Comparison of ENCODE assay signal across 8 mouse cellular contexts in genomic region chr5:32459882-32460751, GRCm38 (mm10). TPM values are rescaled to one million over a fixed set of nuclear protein-coding genes. Genes with fewer than 3 reads are reported as not detected.
A peak's percentile ranks its signal among the peaks of the same experiment; 100 is the strongest.
DNase-seq lines count a peak whose midpoint lies in the region; ATAC-seq and TF ChIP-seq lines count a peak whose summit lies in the region.

No protein-coding gene starts in this region.

- peak; percentile 69 for TF ChIP-seq CTCF in midbrain, postnatal 0 days (IDR thresholded peaks at IDR 0.05)

- H3K27me3 ChIP-seq in hindbrain, embryonic 12.5 days, result no peaks in the 10 kb centered on the region
- no peaks in the 10 kb centered on the region for H3K27me3 ChIP-seq in limb, embryonic 15.5 days
- H3K27me3 ChIP-seq in midbrain, postnatal 0 days (ENCODE audit: insufficient read depth, low read length), result no peaks in the 10 kb centered on the region

- H3K9me3 ChIP-seq in hindbrain, embryonic 12.5 days (replicated peaks), result no peaks in the 10 kb centered on the region
- no peaks in the 10 kb centered on the region for H3K9me3 ChIP-seq in limb, embryonic 15.5 days
- no peaks in the 10 kb centered on the region for H3K9me3 ChIP-seq in midbrain, postnatal 0 days (ENCODE audit: low read length)

- peak overlapping the region; percentile 100 for H3K27ac ChIP-seq in hindbrain, embryonic 12.5 days
- H3K27ac ChIP-seq in limb, embryonic 15.5 days, result peak overlapping the region; percentile 98
- peak overlapping the region; percentile 97 for H3K27ac ChIP-seq in midbrain, postnatal 0 days (ENCODE audit: low read depth, low read length)

- H3K4me3 ChIP-seq in hindbrain, embryonic 12.5 days, result peak overlapping the region; percentile 91
- H3K4me3 ChIP-seq in limb, embryonic 15.5 days, result peak overlapping the region; percentile 66
- peak overlapping the region; percentile 75 for H3K4me3 ChIP-seq in midbrain, postnatal 0 days (ENCODE audit: low read depth, low read length)

- H3K4me2 ChIP-seq in hindbrain, embryonic 12.5 days (replicated peaks), result peak overlapping the region; percentile 66
- H3K4me2 ChIP-seq in limb, embryonic 15.5 days, result peak overlapping the region; percentile 51
- H3K4me2 ChIP-seq in midbrain, postnatal 0 days (ENCODE audit: low read depth, low read length, poor library complexity, severe bottlenecking), result peak overlapping the region; percentile 55

- ATAC-seq in erythroid progenitor cell, adult 5-6 weeks (replicated peaks; ENCODE audit: low FRiP score, poor library complexity, severe bottlenecking), result peak; percentile 67
- no peak for ATAC-seq in hindbrain, embryonic 12.5 days (ENCODE audit: low FRiP score)
- ATAC-seq in limb, embryonic 15.5 days (ENCODE audit: insufficient number of reproducible peaks, low FRiP score, low TSS enrichment, low read depth), result no peak
- ATAC-seq in midbrain, postnatal 0 days (ENCODE audit: low FRiP score), result no peak

- H3K36me3 ChIP-seq in hindbrain, embryonic 12.5 days, result no peaks in the 10 kb centered on the region
- H3K36me3 ChIP-seq in limb, embryonic 15.5 days, result no peaks in the 10 kb centered on the region
- H3K36me3 ChIP-seq in midbrain, postnatal 0 days (ENCODE audit: insufficient read depth, low read length), result no peaks in the 10 kb centered on the region

- DNase-seq in gastrocnemius, adult 18-20 months (ENCODE audit: low spot score), result peak; percentile 49
- DNase-seq in gastrocnemius, postnatal 25 days, result no peak
- peak; percentile 65 for DNase-seq in ZHBTc4 (ENCODE audit: low read depth, low spot score)
- peak; percentile 64 for DNase-seq in midbrain, postnatal 0 days (ENCODE audit: low spot score)
- DNase-seq in thymus, postnatal 4 days, result peak; percentile 59

- H3K9ac ChIP-seq in hindbrain, embryonic 12.5 days, result peak overlapping the region; percentile 99
- peak overlapping the region; percentile 91 for H3K9ac ChIP-seq in limb, embryonic 15.5 days
- peak overlapping the region; percentile 92 for H3K9ac ChIP-seq in midbrain, postnatal 0 days (replicated peaks; ENCODE audit: low read length, poor library complexity, severe bottlenecking)

- under 1% methylated on average over 19 of the region's 19 CpGs for WGBS in hindbrain, embryonic 12.5 days
- WGBS in limb, embryonic 15.5 days, result under 1% methylated on average over 19 of the region's 19 CpGs
- WGBS in midbrain, postnatal 0 days, result under 1% methylated on average over 19 of the region's 19 CpGs

- H3K4me1 ChIP-seq in hindbrain, embryonic 12.5 days, result peaks cover 10% of the 10 kb centered on the region
- peaks cover 3% of the 10 kb centered on the region; the same call in 1 of the 2 replicates for H3K4me1 ChIP-seq in limb, embryonic 15.5 days
- H3K4me1 ChIP-seq in midbrain, postnatal 0 days (ENCODE audit: insufficient read depth, low read length), result no peaks in the 10 kb centered on the region

RNA-seq across cellular contexts. Expression of gene Ppp1cb, which starts 1.5 kb away (rescaled TPM):
- total RNA-seq in gastrocnemius, adult 18-20 months (2021), result 100 to 1,000 TPM; 475 to 504 TPM
- 100 to 1,000 TPM; 407 TPM for total RNA-seq in gastrocnemius, postnatal 25 days (2021)
- total RNA-seq in erythroid progenitor cell, adult 5-6 weeks (2015; ENCODE audit: low replicate concordance), result 194 and 207 TPM in 2 replicates
- total RNA-seq in erythroid progenitor cell, adult 5-6 weeks (2017; ENCODE audit: low replicate concordance), result 395 and 426 TPM in 2 replicates
- polyA plus RNA-seq in hindbrain, embryonic 12.5 days (2016; fragmentation: Nextera tagmentation; extraction: Ambion mirVana), result 196 and 215 TPM in 2 replicates
- 183 and 188 TPM in 2 replicates for polyA plus RNA-seq in limb, embryonic 15.5 days (2015; fragmentation: Nextera tagmentation; extraction: Ambion mirVana)
- 144 and 189 TPM in 2 replicates for total RNA-seq in midbrain, postnatal 0 days (2014; rRNA removed)
- polyA plus RNA-seq in midbrain, postnatal 0 days (2015; fragmentation: Nextera tagmentation; extraction: Ambion mirVana), result 200 and 204 TPM in 2 replicates
